Mouse (Mus musculus) mature B cell (primary cell): ENCODE results near the gene Alcam.

ENCODE experiments used
- in situ Hi-C: fragments of 300-500 bp; cut with MboI; formaldehyde crosslinking; loops from 2 replicates; pipeline ENCODE4 v1.14.3; 2019

Gene Alcam

GRCm38 (mm10) chr16:52243421-52243973, 210.4 kb downstream of the Alcam start:
- in situ Hi-C loops: no loop called here

GRCm38 (mm10) chr16:52242144-52242543, 211.7 kb downstream of the Alcam start:
- in situ Hi-C loops: no loop called here

- in situ Hi-C loops: no loop called here
Measured at GRCm38 (mm10) chr16:52229930-52230329, 223.9 kb downstream of the Alcam start.

- in situ Hi-C loops: no loop called here
Measured at GRCm38 (mm10) chr16:52229446-52229845, 224.4 kb downstream of the Alcam start.

- in situ Hi-C loops: no loop called here
Measured at GRCm38 (mm10) chr16:52222896-52223295, 231.0 kb downstream of the Alcam start.

- in situ Hi-C loops: no loop called here
Measured at GRCm38 (mm10) chr16:52219069-52219468, 234.8 kb downstream of the Alcam start.

GRCm38 (mm10) chr16:52210844-52211606, 242.8 kb downstream of the Alcam start:
- in situ Hi-C loops: no loop called here

GRCm38 (mm10) chr16:52200107-52200506, 253.8 kb downstream of the Alcam start:
- in situ Hi-C loops: no loop called here
